Mouse (Mus musculus): ENCODE measurements around the gene Banp. TPM values are rescaled to one million over a fixed set of nuclear protein-coding genes. Genes with fewer than 3 reads are reported as not detected.
A peak's percentile ranks its signal among the peaks of the same experiment; 100 is the strongest.

The Banp gene
- polyA plus RNA-seq, 1 experiment from 2014 or later: 9.4 TPM

GRCm38 (mm10) chr8:121947753-121948141 lies 1.8 kb upstream of the Banp start:
- peaks cover 5% of the 10 kb centered on the region; the same call in 1 of the 2 replicates for H3K4me1 ChIP-seq (replicated peaks; ENCODE audit: control insufficient read depth, insufficient read depth, low read length)
- WGBS: under 1% methylated on average over 18 of the region's 18 CpGs
- no peaks in the 10 kb centered on the region for H3K36me3 ChIP-seq (ENCODE audit: control insufficient read depth, insufficient read depth)
- TF ChIP-seq CTCF (IDR thresholded peaks at IDR 0.05; ENCODE audit: low read depth): no peak
- ATAC-seq: no peak
- H3K27me3 ChIP-seq (replicated peaks; ENCODE audit: control insufficient read depth, insufficient read depth, low read length): no peaks in the 10 kb centered on the region
- peak overlapping the region; percentile 38; the same call in 1 of the 2 replicates for H3K9ac ChIP-seq (ENCODE audit: low read depth, low read length)
- peak overlapping the region; percentile 67 for H3K4me2 ChIP-seq (replicated peaks; ENCODE audit: low read depth)
- peak overlapping the region; percentile 32 for H3K4me3 ChIP-seq (ENCODE audit: low read depth, low read length)
- peak overlapping the region; percentile 41; the same call in 1 of the 2 replicates for H3K27ac ChIP-seq (ENCODE audit: low read depth, low read length)
- no peaks in the 10 kb centered on the region for H3K9me3 ChIP-seq (ENCODE audit: control insufficient read depth)

GRCm38 (mm10) chr8:121948321-121949145 lies 1.0 kb upstream of the Banp start:
- ATAC-seq: no peak
- Histone ChIP-seq H3K4me2 (replicated peaks; ENCODE audit: low read depth) (peak overlapping the region; percentile 67), H3K4me1 (replicated peaks; ENCODE audit: control insufficient read depth, insufficient read depth, low read length) (peaks cover 5% of the 10 kb centered on the region; the same call in 1 of the 2 replicates), H3K27ac (ENCODE audit: low read depth, low read length) (peak overlapping the region; percentile 41; the same call in 1 of the 2 replicates), H3K9ac (ENCODE audit: low read depth, low read length) (peak overlapping the region; percentile 12; the same call in 1 of the 2 replicates), H3K4me3 (ENCODE audit: low read depth, low read length) (peak overlapping the region; percentile 32), H3K36me3 (ENCODE audit: control insufficient read depth, insufficient read depth) (0 out of 2 replicates have a peak, but pooled peaks cover 6% of the 10 kb centered on the region), H3K27me3 (replicated peaks; ENCODE audit: control insufficient read depth, insufficient read depth, low read length) (no peaks in the 10 kb centered on the region), H3K9me3 (ENCODE audit: control insufficient read depth) (no peaks in the 10 kb centered on the region)
- WGBS: 59% methylated on average over 19 of the region's 19 CpGs
- TF ChIP-seq CTCF (IDR thresholded peaks at IDR 0.05; ENCODE audit: low read depth): no peak

- peak overlapping the region; percentile 86 for H3K4me3 ChIP-seq (ENCODE audit: low read depth, low read length)
- 1% methylated on average over 58 of the region's 66 CpGs for WGBS
- H3K9ac ChIP-seq (ENCODE audit: low read depth, low read length): peak overlapping the region; percentile 100
- peak; percentile 93 for ATAC-seq
- H3K4me2 ChIP-seq (replicated peaks; ENCODE audit: low read depth): peak overlapping the region; percentile 77
- no peaks in the 10 kb centered on the region for H3K27me3 ChIP-seq (replicated peaks; ENCODE audit: control insufficient read depth, insufficient read depth, low read length)
- no peaks in the 10 kb centered on the region for H3K9me3 ChIP-seq (ENCODE audit: control insufficient read depth)
- no peak for TF ChIP-seq CTCF (IDR thresholded peaks at IDR 0.05; ENCODE audit: low read depth)
- H3K4me1 ChIP-seq (replicated peaks; ENCODE audit: control insufficient read depth, insufficient read depth, low read length): peaks cover 5% of the 10 kb centered on the region; the same call in 1 of the 2 replicates
- peaks cover 16% of the 10 kb centered on the region; the same call in 1 of the 2 replicates for H3K36me3 ChIP-seq (ENCODE audit: control insufficient read depth, insufficient read depth)
- H3K27ac ChIP-seq (ENCODE audit: low read depth, low read length): peak overlapping the region; percentile 100
Measured at GRCm38 (mm10) chr8:121949941-121950748, 595 bp downstream of the Banp start.

- Histone ChIP-seq H3K4me3 (ENCODE audit: low read depth, low read length) (peak overlapping the region; percentile 86), H3K27ac (ENCODE audit: low read depth, low read length) (peak overlapping the region; percentile 100), H3K9ac (ENCODE audit: low read depth, low read length) (peak overlapping the region; percentile 100), H3K9me3 (ENCODE audit: control insufficient read depth) (no peaks in the 10 kb centered on the region), H3K4me2 (replicated peaks; ENCODE audit: low read depth) (peak overlapping the region; percentile 77), H3K36me3 (ENCODE audit: control insufficient read depth, insufficient read depth) (peaks cover 19% of the 10 kb centered on the region; the same call in 1 of the 2 replicates), H3K27me3 (replicated peaks; ENCODE audit: control insufficient read depth, insufficient read depth, low read length) (no peaks in the 10 kb centered on the region), H3K4me1 (replicated peaks; ENCODE audit: control insufficient read depth, insufficient read depth, low read length) (peaks cover 5% of the 10 kb centered on the region; the same call in 1 of the 2 replicates)
- under 1% methylated on average over 77 of the region's 97 CpGs for WGBS
- ATAC-seq: peak; percentile 5
- TF ChIP-seq CTCF (IDR thresholded peaks at IDR 0.05; ENCODE audit: low read depth): peak; percentile 54
Measured at GRCm38 (mm10) chr8:121950749-121951655, 1.5 kb downstream of the Banp start.

- peak overlapping the region; percentile 100 for H3K27ac ChIP-seq (ENCODE audit: low read depth, low read length)
- 14% methylated on average over 7 of the region's 7 CpGs for WGBS
- H3K4me3 ChIP-seq (ENCODE audit: low read depth, low read length): peak overlapping the region; percentile 86
- no peak for ATAC-seq
- no peaks in the 10 kb centered on the region for H3K9me3 ChIP-seq (ENCODE audit: control insufficient read depth)
- peaks cover 5% of the 10 kb centered on the region; the same call in 1 of the 2 replicates for H3K4me1 ChIP-seq (replicated peaks; ENCODE audit: control insufficient read depth, insufficient read depth, low read length)
- peak overlapping the region; percentile 77 for H3K4me2 ChIP-seq (replicated peaks; ENCODE audit: low read depth)
- H3K27me3 ChIP-seq (replicated peaks; ENCODE audit: control insufficient read depth, insufficient read depth, low read length): no peaks in the 10 kb centered on the region
- peaks cover 20% of the 10 kb centered on the region; the same call in 1 of the 2 replicates for H3K36me3 ChIP-seq (ENCODE audit: control insufficient read depth, insufficient read depth)
- no peak for TF ChIP-seq CTCF (IDR thresholded peaks at IDR 0.05; ENCODE audit: low read depth)
- H3K9ac ChIP-seq (ENCODE audit: low read depth, low read length): peak overlapping the region; percentile 100
Measured at GRCm38 (mm10) chr8:121951656-121952009, 2.1 kb downstream of the Banp start.

Data from intestine, postnatal 0 days (tissue).